Mouse (Mus musculus): ENCODE measurements around the gene Tnik.

Gene Tnik

GRCm38 (mm10) chr3:28457517-28457916, 194.5 kb downstream of the Tnik start:
- in situ Hi-C loops (cut with MboI, MseI): no loop called here

- in situ Hi-C loops (cut with MboI, MseI): no loop called here
Observed at GRCm38 (mm10) chr3:28466688-28467087, 203.7 kb downstream of the Tnik start.

DNA sequence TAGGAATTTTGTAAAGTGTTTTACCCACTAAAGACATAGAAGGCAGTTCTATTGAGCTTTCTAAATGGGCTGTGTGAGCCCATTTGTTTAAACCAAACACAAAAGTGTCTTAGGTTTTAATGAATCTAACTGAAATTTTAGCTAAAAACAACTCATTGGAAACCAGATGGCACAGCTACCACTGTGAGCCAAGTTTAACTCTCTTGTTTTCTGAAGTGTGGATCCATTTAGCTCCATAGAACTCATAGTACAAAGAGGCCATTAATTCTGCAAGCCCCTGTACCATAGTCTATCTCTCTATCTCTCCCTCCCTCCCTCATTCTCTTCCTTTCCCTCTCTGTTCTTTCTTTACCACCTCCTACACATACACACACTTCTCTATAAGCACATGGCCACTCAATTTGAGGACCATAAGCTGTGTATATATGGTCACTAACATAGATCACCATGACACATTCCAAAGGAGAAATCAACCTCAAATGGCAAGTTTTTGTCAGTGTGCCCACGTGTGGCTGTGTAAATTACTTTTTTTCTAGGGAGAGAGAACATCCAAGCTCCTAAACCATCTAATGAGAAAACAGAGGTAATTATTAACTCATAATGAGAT, 204.2 kb downstream of the Tnik start:
- in situ Hi-C loops (cut with MboI, MseI): no loop called here

GRCm38 (mm10) chr3:28467871-28468285, 204.9 kb downstream of the Tnik start:
- in situ Hi-C loops (cut with MboI, MseI): no loop called here

DNA sequence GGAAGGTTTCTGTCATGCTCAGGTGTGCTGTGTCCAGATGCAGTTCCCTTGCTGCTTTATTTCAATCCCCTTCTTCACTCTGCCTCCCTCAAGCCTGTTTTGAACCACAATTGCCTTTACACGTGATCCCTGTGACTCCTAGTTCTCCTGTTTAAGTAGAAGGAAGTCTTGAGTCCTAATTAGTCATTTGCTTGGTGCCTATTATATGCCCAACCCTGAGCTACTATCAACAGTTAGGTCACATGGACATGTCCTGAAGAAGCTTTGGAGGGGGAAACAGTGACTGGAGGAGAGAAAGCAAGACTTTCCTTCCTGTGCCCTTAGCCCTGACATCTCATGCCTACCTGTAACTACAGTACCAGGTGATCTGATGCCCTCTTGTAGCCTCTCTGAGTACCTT, 210.4 kb downstream of the Tnik start:
- in situ Hi-C loops (cut with MboI, MseI): no loop called here

GRCm38 (mm10) chr3:28477373-28477772, 214.4 kb downstream of the Tnik start:
- in situ Hi-C loops (cut with MboI, MseI): no loop called here

DNA sequence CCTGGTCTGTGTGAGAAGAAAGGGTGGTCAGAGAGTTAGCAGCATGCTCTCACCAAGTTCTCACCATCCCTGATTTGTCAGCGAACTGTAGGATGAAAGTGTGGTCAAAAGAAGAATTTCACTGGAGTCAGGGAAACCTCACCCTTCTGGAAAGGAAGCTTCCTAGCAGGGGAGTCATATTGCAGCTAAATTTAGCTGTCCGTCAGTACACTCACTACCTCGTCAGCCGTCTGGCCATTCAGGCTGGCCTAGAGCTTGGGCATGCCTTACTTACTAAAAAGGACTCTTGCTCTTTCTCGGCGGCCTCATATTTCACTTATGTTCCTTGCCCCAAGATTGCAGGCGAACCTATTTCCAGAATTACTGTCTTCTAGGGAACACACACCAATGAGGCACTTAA, 222.7 kb downstream of the Tnik start:
- in situ Hi-C loops (cut with MboI, MseI): no loop called here

DNA sequence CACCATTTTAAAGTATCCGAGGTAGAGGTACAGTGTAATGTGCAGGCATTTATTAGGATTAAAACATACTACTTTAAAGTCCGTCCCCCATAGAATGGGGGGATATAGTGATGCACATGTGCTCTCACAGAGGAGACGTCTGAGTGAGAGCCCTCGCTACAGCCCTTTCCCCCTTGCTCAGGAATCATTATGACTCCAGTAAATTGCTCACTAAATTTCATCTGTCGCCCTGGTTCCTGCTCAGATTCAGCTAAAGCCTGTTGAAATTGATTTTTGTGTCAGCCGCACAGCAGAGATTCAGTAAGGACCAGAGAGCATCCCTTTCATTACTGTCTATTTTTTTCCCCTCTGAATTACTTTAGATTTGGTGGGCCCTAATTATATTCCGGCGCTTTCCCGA, 224.4 kb downstream of the Tnik start:
- in situ Hi-C loops (cut with MboI, MseI): no loop called here

- in situ Hi-C loops (cut with MboI, MseI): no loop called here
Observed at GRCm38 (mm10) chr3:28491085-28492041, 228.3 kb downstream of the Tnik start.

DNA sequence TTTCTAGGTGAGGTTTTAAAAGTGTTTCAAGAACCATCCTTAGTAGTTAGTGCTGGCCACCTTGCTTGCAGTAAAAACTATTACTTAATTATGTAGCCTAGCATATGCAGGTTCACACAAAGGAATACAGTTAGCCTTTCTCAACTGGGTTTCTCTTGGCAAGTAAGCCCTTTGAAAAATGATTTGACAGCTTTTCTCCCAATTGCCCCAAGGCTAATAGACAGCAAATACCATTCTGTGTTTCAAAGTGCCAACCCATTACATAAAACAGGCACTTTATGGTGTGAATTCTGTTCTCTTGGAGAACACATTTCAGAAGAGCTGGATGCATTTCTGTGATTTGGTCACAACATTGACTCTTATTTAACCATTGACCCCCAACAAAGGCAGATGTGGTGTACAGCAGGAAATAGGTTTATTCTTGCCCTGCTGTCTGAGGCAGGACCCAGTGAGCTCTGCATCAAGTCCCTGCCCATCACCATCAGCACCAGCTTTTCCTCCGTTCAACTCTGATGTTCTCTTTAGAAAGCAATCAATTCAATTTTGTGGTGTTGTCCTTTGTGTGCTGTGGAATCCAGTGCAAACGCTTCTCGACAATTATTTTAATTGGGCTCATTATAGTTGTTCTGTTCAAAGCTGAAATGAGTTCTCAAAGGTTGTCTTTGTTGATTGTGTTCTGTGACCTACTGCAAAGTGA, 233.9 kb downstream of the Tnik start:
- in situ Hi-C loops (cut with MboI, MseI): no loop called here

DNA sequence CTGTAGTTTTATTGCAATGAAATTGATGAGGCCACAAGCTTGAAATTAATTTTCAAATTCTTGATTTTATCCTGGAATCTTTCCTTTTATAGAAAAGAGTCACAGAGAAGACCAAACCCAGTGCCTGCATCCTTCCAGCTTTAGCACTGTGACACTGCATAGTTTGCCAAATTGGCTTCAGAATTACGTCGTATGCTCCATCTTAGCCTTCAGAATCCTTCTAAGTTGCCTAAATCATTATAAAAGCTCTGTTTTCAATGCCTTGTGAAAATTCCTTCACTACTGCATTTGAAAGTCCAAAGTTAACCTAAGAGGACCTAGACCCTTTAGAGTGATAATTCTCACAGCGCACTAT, 234.5 kb downstream of the Tnik start:
- in situ Hi-C loops (cut with MboI, MseI): no loop called here

DNA sequence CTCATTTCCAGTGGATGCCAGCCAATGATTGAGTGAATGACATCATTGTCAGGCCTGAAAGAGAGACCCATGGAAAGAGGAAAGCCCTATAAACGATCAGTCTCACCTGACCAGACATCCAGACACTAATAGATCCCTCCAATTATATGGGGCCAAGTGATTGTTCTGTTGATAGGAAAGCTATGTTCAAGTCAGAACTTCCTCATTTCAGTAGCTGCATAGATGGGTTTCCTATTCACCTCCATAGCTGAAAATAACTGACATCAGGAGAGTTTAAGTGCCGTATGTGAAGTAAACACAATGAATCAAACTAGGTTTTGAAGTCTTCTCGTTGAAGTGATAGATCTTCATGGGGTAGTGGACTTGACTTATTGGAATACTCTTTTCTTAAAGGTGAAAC, 239.7 kb downstream of the Tnik start:
- in situ Hi-C loops (cut with MboI, MseI): no loop called here

DNA sequence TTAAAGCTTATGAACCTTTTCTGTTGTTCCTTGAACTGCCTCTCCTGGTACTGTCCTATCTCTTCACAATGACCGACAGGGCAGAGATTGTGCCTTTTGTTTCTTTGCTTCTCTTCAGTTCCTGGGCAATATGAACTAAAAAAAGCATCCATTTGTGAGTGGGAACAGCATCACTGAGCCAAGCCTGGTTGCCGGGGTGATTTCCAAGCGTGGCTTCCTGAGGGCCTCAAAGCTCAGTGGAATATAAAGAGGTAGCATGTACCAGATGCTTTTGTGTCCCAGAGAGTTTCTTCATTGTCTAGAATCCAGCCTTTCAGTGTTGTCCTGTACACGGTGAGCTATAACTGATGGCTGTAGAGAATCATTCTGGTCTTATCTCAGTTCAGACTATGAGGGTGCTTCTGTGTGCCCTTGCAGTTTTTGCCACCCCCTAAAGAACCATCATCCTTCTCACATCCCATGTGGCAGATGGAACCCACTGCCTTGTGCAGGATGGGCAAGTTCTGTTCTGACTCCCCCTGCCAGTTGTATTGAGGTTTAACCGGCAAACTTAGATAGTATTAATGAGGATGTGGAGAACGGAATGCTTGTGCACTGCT, 246.4 kb downstream of the Tnik start:
- in situ Hi-C loops (cut with MboI, MseI): no loop called here

GRCm38 (mm10) chr3:28523004-28523482, 260.0 kb downstream of the Tnik start:
- in situ Hi-C loops (cut with MboI, MseI): no loop called here

DNA sequence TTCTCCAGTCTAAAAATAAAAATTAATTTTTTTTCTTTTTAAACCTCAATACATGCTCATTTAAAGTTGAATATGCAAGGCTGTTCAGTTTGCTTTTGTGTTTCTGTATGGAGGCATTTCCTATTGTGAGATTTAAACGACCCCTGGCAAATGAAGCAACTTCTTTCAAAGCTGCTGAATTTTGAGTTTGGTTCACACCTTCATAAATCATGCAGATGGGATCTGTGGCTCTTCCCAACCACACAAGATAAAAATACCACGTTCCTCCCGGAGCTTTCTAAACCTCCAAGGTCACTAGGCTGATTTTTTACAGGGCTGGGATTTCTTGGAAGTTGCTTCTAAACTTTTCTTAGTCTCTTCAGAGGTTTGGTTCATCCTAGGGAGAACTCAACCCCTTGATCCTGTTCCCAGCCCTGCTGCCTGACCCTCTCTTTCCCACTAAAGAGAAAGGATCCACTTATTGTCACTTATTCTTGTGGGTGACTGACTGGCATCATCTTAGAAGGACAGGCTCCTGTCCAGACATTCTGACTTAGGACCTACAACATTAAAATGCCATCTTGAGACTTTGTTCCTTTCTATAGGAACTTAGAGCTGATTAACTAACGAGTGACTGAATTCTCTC, 260.6 kb downstream of the Tnik start:
- in situ Hi-C loops (cut with MboI, MseI): no loop called here

GRCm38 (mm10) chr3:28524562-28524961, 261.5 kb downstream of the Tnik start:
- in situ Hi-C loops (cut with MboI, MseI): no loop called here

GRCm38 (mm10) chr3:28526671-28527070, 263.7 kb downstream of the Tnik start:
- in situ Hi-C loops (cut with MboI, MseI): no loop called here

GRCm38 (mm10) chr3:28527231-28527630, 264.2 kb downstream of the Tnik start:
- in situ Hi-C loops (cut with MboI, MseI): no loop called here

- in situ Hi-C loops (cut with MboI, MseI): no loop called here
Observed at GRCm38 (mm10) chr3:28529548-28529947, 266.5 kb downstream of the Tnik start.

- in situ Hi-C loops (cut with MboI, MseI): no loop called here
Observed at GRCm38 (mm10) chr3:28531294-28531956, 268.4 kb downstream of the Tnik start.

DNA sequence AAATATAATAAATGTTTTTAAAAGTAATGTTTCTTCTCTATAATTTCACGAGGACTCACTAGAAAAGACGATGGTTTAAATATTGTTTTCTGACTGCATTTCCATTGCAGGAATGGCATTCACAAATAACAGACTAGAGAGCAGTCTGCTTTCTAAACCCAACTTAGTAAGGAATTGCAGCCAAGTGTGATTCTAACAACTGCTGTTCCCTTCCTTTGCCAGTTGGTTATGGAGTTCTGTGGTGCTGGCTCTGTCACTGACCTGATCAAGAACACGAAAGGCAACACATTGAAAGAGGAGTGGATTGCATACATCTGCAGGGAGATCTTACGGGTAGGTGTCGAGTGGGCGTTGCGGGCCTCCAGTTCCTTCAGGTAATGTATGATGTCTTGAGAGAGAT, 269.7 kb downstream of the Tnik start:
- in situ Hi-C loops (cut with MboI, MseI): no loop called here

Data from T-helper 2 cell (primary cell).